Mouse (Mus musculus) brown adipose tissue, adult 24 weeks (tissue): ENCODE data around the gene Cdhr5. TPM values are rescaled to one million over a fixed set of nuclear protein-coding genes. Genes with fewer than 3 reads are reported as not detected.
A peak's percentile ranks its signal among the peaks of the same experiment; 100 is the strongest.

Experiments
- H3K27ac ChIP-seq: fragments of 200-500 bp; replicated peaks from 2 replicates; pipeline ENCODE4 v1.5.1; 2012; ENCODE audit warnings: low read depth, mild to moderate bottlenecking, low read length
- H3K4me1 ChIP-seq: fragments of 200-500 bp; 2 replicates; pipeline ENCODE4 v1.6.1; 2012; ENCODE audit warnings: low read length, mixed read lengths; ENCODE audit not compliant: control insufficient read depth, insufficient read depth, insufficient read length
- H3K4me3 ChIP-seq: fragments of 200-500 bp; 2 replicates; pipeline ENCODE4 v1.5.1; 2012; ENCODE audit warnings: low read depth, mild to moderate bottlenecking, low read length, moderate library complexity; ENCODE audit not compliant: insufficient read depth
- polyA plus RNA-seq: library from polyadenylated mRNA; stranded (reverse); fragments of >200 nt; gene quantifications from 2 replicates; pipeline ENCODE4 v1.2.4, GENCODE M21; 2012; ENCODE audit not compliant: missing spikeins, insufficient read depth, insufficient read length

The Cdhr5 gene
- polyA plus RNA-seq, 1 experiment, result not detected

- H3K4me3 ChIP-seq, result peak within 1 kb of the TSS; percentile 19; the same call in 1 of the 2 replicates
- H3K4me1 ChIP-seq, result peaks cover 3% of the 10 kb centered on the region; the same call in 1 of the 2 replicates
- H3K27ac ChIP-seq, result no peak within 1 kb of the TSS
Observed at GRCm38 (mm10) chr7:141291921-141292582, 15.5 kb upstream of the Cdhr5 start, which contains the start of gene Drd4. Drd4 (plus strand) TSS chr7:141292006.

- no peak overlapping the region for H3K27ac ChIP-seq
- peaks cover 3% of the 10 kb centered on the region; the same call in 1 of the 2 replicates for H3K4me1 ChIP-seq
- H3K4me3 ChIP-seq, result no peak overlapping the region
Observed at GRCm38 (mm10) chr7:141288042-141288441, 11.5 kb upstream of the Cdhr5 start.

- Histone ChIP-seq H3K4me1 (peaks cover 3% of the 10 kb centered on the region; the same call in 1 of the 2 replicates), H3K27ac (no peak overlapping the region), H3K4me3 (no peak overlapping the region)
Observed at GRCm38 (mm10) chr7:141282756-141283155, 6.2 kb upstream of the Cdhr5 start.

- no peak overlapping the region for H3K4me3 ChIP-seq
- H3K27ac ChIP-seq, result no peak overlapping the region
- H3K4me1 ChIP-seq, result peaks cover 3% of the 10 kb centered on the region; the same call in 1 of the 2 replicates
Observed at GRCm38 (mm10) chr7:141281442-141281841, 4.9 kb upstream of the Cdhr5 start.

DNA sequence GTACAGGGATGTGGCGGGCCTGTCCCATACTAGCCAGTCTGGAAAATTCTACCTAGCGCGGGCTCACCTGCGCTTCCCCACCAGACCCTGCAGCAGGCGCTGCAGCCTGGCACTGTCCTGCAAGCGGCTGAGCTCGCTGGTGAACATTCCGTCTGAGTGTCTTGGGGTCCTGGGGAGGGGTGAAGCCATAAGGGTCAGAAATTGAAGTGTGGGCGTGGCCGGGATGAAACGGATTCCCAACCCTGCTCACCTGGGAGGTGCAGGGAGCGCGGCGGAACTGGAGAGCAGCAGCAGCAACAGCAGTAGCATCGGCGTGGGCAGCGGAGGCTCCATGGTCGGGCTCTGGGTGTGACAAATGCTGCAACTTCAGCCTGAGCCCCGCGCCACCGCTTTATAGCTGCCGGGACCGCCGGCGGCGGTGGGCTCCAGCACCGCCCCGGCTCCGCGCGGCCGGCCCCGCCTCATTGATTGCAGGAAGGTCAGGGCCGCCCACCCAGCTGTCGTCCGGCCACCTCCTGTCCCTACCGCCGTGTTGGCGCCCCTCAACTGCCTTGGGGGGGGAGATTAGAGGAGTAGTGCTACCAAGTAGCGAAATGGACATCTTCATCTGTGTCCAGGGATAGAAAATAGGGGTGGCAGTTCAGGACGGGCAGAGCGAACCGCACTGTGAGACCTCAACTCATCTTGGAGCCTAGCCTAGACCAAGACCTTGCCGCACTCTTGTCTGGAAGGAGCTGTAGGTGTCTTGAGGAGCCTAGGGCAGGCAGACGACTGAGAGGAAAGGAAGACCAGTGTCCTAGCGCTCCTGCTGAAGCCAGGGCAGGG lies 2.4 kb upstream of the Cdhr5 start, which contains the start of gene Sct:
Gene Sct (minus strand): TSS at position 368 of the 825 bp plus-strand sequence.
- Histone ChIP-seq H3K27ac (no peak within 1 kb of the TSS), H3K4me3 (peak within 1 kb of the TSS; percentile 19; the same call in 1 of the 2 replicates), H3K4me1 (peaks cover 3% of the 10 kb centered on the region; the same call in 1 of the 2 replicates)

GRCm38 (mm10) chr7:141277701-141278678 lies 1.4 kb upstream of the Cdhr5 start:
- Histone ChIP-seq H3K4me3 (no peak overlapping the region), H3K4me1 (peaks cover 3% of the 10 kb centered on the region; the same call in 1 of the 2 replicates), H3K27ac (no peak overlapping the region)

GRCm38 (mm10) chr7:141275356-141275755 lies 1.2 kb downstream of the Cdhr5 start:
- Histone ChIP-seq H3K4me3 (no peak overlapping the region), H3K4me1 (0 out of 2 replicates have a peak, but pooled peaks cover 3% of the 10 kb centered on the region), H3K27ac (no peak overlapping the region)

GRCm38 (mm10) chr7:141270631-141271030 lies 6.0 kb downstream of the Cdhr5 start:
- Histone ChIP-seq H3K4me1 (no peaks in the 10 kb centered on the region), H3K4me3 (no peak overlapping the region), H3K27ac (no peak overlapping the region)

DNA sequence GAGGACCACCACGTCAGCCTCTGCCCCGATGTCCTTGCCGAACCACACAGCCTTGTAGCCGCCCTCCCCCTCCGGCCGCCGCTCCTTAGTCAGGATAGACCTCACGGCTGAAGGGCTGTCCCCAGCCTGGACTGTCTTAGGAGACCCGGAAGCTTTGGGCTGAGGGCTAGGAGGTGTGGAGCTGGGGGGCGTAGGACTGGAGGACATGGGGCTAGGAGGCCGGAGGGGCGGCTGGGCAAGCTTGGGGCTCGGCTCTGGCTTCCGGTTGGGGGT lies 7.4 kb downstream of the Cdhr5 start:
- peak overlapping the region; percentile 36; the same call in 1 of the 2 replicates for H3K4me3 ChIP-seq
- peak overlapping the region; percentile 45; the same call in 1 of the 2 replicates for H3K27ac ChIP-seq
- 0 out of 2 replicates have a peak, but pooled peaks cover 2% of the 10 kb centered on the region for H3K4me1 ChIP-seq

- H3K4me1 ChIP-seq, result 0 out of 2 replicates have a peak, but pooled peaks cover 2% of the 10 kb centered on the region
- peak overlapping the region; percentile 45; the same call in 1 of the 2 replicates for H3K27ac ChIP-seq
- H3K4me3 ChIP-seq, result peak overlapping the region; percentile 36; the same call in 1 of the 2 replicates
Observed at GRCm38 (mm10) chr7:141268466-141269272, 7.9 kb downstream of the Cdhr5 start.

GRCm38 (mm10) chr7:141265739-141266561 lies 10.6 kb downstream of the Cdhr5 start, which contains the start of gene Irf7:
Irf7 (minus strand) TSS chr7:141266481.
- Histone ChIP-seq H3K4me3 (peak within 1 kb of the TSS; percentile 83), H3K27ac (peak within 1 kb of the TSS; percentile 68), H3K4me1 (peaks cover 2% of the 10 kb centered on the region; the same call in 1 of the 2 replicates)

- Histone ChIP-seq H3K4me1 (peaks cover 2% of the 10 kb centered on the region; the same call in 1 of the 2 replicates), H3K27ac (no peak overlapping the region), H3K4me3 (peak overlapping the region; percentile 83)
Observed at GRCm38 (mm10) chr7:141265411-141265738, 11.2 kb downstream of the Cdhr5 start.

DNA sequence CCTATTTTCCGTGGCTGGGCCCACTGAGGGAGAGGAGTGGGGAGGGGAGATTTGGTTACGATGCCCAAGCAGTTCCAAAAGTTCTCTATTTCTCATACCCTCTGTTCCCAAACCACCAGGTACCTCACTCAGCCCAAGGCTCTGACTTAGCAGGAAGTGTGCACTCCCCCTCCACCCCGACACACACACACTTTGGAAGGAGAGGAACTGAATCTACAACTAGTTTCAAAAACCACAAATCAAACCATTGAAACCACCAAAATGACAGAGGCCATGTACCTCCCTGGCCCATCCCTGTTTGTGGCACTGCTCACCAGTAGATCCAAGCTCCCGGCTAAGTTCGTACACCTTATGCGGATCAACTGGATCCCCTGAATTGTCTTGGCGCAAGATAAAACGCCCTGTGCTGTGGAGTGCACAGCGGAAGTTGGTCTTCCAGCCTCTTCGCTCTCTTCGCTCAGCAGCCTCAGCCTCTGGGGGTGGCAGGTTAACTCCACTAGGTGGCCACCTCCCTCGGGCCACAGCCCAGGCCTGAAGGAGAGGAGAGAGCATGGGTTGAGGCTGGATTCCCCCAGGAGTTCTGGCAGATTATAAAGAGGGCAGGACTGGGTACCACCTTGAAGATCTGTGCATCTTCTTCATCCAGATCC lies 11.7 kb downstream of the Cdhr5 start:
- Histone ChIP-seq H3K4me1 (peaks cover 2% of the 10 kb centered on the region; the same call in 1 of the 2 replicates), H3K4me3 (peak overlapping the region; percentile 83), H3K27ac (no peak overlapping the region)
